Mouse (Mus musculus): Measurements from ENCODE around the gene Tnfrsf17. TPM values are rescaled to one million over a fixed set of nuclear protein-coding genes. Genes with fewer than 3 reads are reported as not detected.
"Not testable (repeated sequence)": the region's sequence is repeated elsewhere in the genome, so short reads cannot be mapped to it uniquely, and the experiment has no call there.

Gene Tnfrsf17
- not detected for total RNA-seq (2021)
- long read RNA-seq, experiment 1 = 0 reads
- long read RNA-seq, experiment 2 = 0 reads

GRCm38 (mm10) chr16:11313512-11313911 lies at the start of gene Tnfrsf17:
TSS of gene Tnfrsf17 (plus strand) at chr16:11313812.
- no peak for DNase-seq

- no peak for DNase-seq
These were observed 47.1 kb upstream of the Tnfrsf17 start for GRCm38 (mm10) chr16:11266556-11266955.

GRCm38 (mm10) chr16:11269808-11270207 lies 43.8 kb upstream of the Tnfrsf17 start:
- no peak for DNase-seq

- DNase-seq = no peak
These were observed 43.0 kb upstream of the Tnfrsf17 start for GRCm38 (mm10) chr16:11270642-11271041.

GRCm38 (mm10) chr16:11271073-11271472 lies 42.5 kb upstream of the Tnfrsf17 start:
- no peak for DNase-seq

- DNase-seq = no peak
These were observed 36.7 kb upstream of the Tnfrsf17 start for GRCm38 (mm10) chr16:11276888-11277287.

GRCm38 (mm10) chr16:11278778-11279177 lies 34.8 kb upstream of the Tnfrsf17 start:
- DNase-seq = no peak

- DNase-seq = no peak
These were observed 30.9 kb upstream of the Tnfrsf17 start for GRCm38 (mm10) chr16:11282655-11283232.

- no peak for DNase-seq
These were observed 28.7 kb upstream of the Tnfrsf17 start for GRCm38 (mm10) chr16:11284881-11285280.

- DNase-seq = no peak
These were observed 27.7 kb upstream of the Tnfrsf17 start for GRCm38 (mm10) chr16:11285949-11286348.

GRCm38 (mm10) chr16:11288873-11289272 lies 24.7 kb upstream of the Tnfrsf17 start:
- DNase-seq = not testable (repeated sequence)

- not testable (repeated sequence) for DNase-seq
These were observed 18.0 kb upstream of the Tnfrsf17 start for GRCm38 (mm10) chr16:11295583-11295982.

GRCm38 (mm10) chr16:11297700-11298099 lies 15.9 kb upstream of the Tnfrsf17 start:
- DNase-seq = peak; percentile 28

- DNase-seq = no peak
These were observed 9.9 kb upstream of the Tnfrsf17 start for GRCm38 (mm10) chr16:11303741-11304140.

- no peak for DNase-seq
These were observed 8.1 kb upstream of the Tnfrsf17 start for GRCm38 (mm10) chr16:11305531-11305930.

- no peak for DNase-seq
These were observed 2.2 kb downstream of the Tnfrsf17 start for GRCm38 (mm10) chr16:11315786-11316320.

GRCm38 (mm10) chr16:11316748-11317147 lies 3.1 kb downstream of the Tnfrsf17 start:
- DNase-seq = no peak

GRCm38 (mm10) chr16:11317324-11317723 lies 3.7 kb downstream of the Tnfrsf17 start:
- no peak for DNase-seq

GRCm38 (mm10) chr16:11322409-11323323 lies 9.1 kb downstream of the Tnfrsf17 start, which contains the start of gene Snx29:
TSS of gene Snx29 (plus strand) at chr16:11322908.
- DNase-seq = peak; percentile 100

GRCm38 (mm10) chr16:11323324-11324051 lies 9.9 kb downstream of the Tnfrsf17 start:
- DNase-seq = peak; percentile 25

GRCm38 (mm10) chr16:11330081-11330800 lies 16.6 kb downstream of the Tnfrsf17 start:
- no peak for DNase-seq

- no peak for DNase-seq
These were observed 17.4 kb downstream of the Tnfrsf17 start for GRCm38 (mm10) chr16:11331030-11331429.
